Mouse (Mus musculus) mesoderm, embryonic 11.5 days (tissue): ENCODE data around the gene Hist1h2bf.
A peak's percentile ranks its signal among the peaks of the same experiment; 100 is the strongest.
"Not testable (repeated sequence)": the region's sequence is repeated elsewhere in the genome, so short reads cannot be mapped to it uniquely, and the experiment has no call there.

ENCODE experiments used
- DNase-seq: peaks from one replicate; pipeline ENCODE4 v3.0.0-alpha.2; 2012; ENCODE audit warnings: low read depth, low spot score

Gene Hist1h2bf

DNA sequence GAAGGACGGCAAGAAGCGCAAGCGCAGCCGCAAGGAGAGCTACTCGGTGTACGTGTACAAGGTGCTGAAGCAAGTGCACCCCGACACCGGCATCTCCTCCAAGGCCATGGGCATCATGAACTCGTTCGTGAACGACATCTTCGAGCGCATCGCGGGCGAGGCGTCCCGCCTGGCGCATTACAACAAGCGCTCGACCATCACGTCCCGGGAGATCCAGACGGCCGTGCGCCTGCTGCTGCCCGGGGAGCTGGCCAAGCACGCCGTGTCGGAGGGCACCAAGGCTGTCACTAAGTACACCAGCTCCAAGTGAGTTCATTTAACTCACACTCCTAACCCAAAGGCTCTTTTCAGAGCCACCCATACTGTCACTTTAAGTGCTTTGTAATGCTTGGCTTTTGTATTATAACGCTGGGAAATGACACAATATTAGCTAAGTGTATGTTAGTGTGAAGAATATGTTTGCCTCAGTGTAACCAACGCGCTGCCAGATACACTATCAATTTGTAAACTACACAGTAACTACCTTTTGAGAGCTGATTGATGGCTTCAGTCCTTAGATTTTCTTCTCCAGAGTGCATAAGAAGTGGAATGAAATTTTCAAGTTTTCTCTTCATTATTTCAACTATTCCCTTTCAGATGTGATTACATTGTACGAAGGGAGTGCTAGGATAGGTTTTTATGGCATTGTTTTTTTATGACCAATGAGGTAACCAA, 2.3 kb downstream of the Hist1h2bf start:
- not testable (repeated sequence) for DNase-seq

DNA sequence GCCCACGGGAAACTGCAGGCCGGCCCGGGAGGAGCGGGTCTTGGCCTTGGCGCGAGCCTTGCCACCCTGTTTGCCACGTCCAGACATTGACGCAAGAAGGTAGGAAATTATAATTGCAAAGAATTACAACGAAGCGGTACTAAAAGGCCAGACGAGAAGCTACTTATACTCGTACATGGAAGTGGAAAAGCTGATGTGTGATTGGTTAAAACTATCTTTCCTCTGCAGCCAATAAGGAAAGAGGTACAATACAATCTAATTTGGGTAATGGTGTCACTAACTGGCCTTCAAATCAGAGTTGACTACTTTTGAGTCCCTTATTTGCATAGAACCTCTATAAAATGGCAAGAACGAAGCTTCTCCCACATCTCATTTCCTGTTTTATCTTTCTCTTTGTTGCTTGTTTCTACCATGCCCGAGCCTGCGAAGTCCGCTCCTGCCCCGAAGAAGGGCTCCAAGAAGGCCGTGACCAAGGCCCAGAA, 2.9 kb downstream of the Hist1h2bf start, which contains the start of the genes Hist1h2ae and Hist1h2bg:
Gene Hist1h2ae (minus strand): TSS at position 199 of the 482 bp plus-strand sequence.
Gene Hist1h2bg (plus strand): TSS at position 375 of the 482 bp plus-strand sequence.
- DNase-seq, result peak; percentile 90

- not testable (repeated sequence) for DNase-seq
Measured at GRCm38 (mm10) chr13:23570261-23571021, 3.6 kb downstream of the Hist1h2bf start.

DNA sequence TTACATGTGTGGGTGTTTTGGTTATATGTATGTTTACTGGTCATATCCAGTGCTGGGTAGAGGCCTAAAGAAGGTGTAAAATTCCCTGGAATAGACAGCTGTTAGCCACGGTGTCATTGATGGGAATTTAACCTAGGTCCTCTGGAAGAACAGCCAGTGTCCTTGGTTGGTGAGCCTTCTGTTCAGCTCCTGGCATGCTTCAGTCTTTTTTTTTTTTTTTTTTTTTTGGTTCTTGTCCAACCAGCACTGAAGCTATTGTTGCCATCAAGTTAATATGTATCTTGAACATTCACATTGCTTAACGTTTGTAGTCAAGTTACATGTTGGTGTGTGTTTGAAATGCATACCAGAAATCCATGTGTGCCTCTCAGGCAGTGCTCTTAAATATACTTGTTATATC, 9.5 kb downstream of the Hist1h2bf start:
- no peak for DNase-seq

GRCm38 (mm10) chr13:23562699-23563462, 11.1 kb downstream of the Hist1h2bf start:
- peak; percentile 82 for DNase-seq

DNA sequence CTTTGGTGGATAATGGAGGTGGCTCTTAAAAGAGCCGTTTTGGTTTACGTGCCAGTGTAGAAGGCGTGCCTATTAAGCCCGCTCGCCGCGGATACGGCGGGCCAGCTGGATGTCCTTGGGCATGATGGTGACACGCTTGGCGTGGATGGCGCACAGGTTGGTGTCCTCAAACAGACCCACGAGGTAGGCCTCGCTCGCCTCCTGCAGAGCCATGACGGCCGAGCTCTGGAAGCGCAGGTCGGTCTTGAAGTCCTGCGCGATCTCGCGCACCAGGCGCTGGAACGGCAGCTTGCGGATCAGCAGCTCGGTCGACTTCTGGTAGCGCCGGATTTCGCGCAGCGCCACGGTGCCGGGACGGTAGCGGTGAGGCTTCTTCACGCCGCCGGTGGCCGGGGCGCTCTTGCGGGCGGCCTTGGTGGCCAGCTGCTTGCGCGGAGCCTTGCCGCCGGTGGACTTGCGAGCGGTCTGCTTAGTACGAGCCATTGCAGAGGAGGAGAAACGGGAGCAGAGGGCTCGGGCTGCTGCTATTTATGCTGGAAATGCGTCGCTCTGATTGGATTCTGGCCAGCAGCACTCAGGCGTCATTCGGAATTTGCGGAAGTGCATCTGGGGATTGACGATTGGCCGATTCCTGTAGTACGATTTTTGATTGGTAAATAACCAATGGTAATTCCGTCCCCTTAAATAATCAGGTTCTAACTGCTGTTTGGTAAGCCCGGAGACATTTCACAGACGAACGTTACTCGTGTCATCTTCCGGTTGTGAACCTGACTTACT, 11.9 kb downstream of the Hist1h2bf start, which contains the start of gene Hist1h3e:
Gene Hist1h3e (minus strand): TSS at position 487 of the 777 bp plus-strand sequence.
- peak; percentile 98 for DNase-seq

- not testable (repeated sequence) for DNase-seq
Measured at GRCm38 (mm10) chr13:23561531-23561882, 12.5 kb downstream of the Hist1h2bf start.

GRCm38 (mm10) chr13:23560699-23561098, 13.3 kb downstream of the Hist1h2bf start:
- not testable (repeated sequence) for DNase-seq

DNA sequence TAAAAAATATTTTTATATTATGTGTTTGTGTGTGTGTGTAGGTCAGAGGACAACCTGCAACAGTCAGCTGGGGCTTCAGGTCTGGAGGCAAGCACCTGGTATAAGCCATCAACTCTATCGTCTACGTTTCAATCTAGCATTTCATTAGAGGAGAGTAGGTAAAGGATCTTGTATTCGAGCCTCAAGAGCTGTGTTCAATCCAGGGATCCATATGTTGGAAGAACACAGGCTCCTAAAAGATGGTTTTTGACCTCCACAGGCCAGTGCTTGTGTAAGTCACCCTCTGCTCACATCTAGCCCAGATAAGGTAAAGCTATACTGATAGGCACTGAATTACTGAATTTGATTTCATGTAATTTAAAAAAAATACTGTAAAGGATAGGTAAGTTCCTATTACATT, 17.1 kb downstream of the Hist1h2bf start:
- DNase-seq, result no peak

GRCm38 (mm10) chr13:23555839-23556416, 18.1 kb downstream of the Hist1h2bf start:
- peak; percentile 92 for DNase-seq

DNA sequence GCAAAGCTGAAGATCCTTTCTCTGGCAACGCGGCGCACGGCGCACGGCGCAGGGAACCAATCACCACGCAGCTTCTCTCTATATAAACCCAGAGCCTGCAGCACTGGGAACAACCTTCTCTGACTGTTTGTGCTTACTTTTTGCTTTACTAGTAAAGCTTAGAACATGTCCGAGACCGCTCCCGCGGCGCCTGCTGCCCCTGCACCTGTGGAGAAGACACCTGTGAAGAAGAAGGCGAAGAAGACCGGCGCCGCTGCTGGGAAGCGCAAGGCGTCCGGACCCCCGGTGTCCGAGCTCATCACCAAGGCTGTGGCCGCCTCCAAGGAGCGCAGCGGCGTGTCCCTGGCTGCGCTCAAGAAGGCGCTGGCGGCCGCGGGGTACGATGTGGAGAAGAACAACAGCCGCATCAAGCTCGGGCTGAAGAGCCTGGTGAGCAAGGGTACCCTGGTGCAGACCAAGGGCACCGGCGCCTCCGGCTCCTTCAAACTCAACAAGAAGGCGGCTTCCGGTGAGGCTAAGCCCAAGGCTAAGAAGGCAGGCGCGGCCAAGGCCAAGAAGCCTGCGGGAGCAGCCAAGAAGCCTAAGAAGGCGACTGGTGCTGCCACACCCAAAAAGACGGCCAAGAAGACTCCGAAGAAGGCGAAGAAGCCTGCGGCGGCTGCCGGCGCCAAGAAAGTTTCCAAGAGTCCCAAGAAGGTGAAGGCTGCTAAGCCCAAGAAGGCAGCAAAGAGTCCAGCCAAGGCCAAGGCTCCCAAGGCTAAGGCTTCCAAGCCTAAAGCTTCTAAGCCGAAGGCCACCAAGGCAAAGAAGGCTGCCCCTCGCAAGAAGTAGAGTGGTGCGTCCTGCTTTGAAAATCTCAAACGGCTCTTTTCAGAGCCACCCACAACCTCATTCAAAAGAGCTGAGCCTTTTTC, 18.8 kb downstream of the Hist1h2bf start:
- DNase-seq, result peak; percentile 88

GRCm38 (mm10) chr13:23554393-23554792, 19.6 kb downstream of the Hist1h2bf start:
- DNase-seq, result no peak

DNA sequence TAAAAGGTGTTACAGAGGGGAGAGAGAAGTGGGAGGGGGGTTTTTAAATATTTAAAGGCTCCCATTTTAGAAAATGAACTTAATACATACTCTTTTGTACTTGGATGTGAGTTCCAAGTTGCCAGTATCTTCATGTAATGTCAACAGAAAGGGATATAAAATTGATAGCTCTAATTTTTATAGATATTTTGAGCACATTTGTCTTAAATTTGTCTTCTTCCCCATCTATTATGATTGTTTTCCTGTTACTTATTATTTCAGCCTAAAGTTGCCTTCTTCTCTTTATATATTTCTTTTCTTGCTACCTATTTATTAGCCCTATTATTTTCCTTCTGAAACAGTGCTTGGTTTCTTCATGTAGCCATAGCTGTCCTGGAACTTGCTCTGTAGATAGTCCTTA, 21.0 kb downstream of the Hist1h2bf start, which contains the start of gene Hist1h1d:
Gene Hist1h1d (plus strand): TSS at position 301 of the 400 bp plus-strand sequence.
- no peak for DNase-seq

- no peak for DNase-seq
Measured at GRCm38 (mm10) chr13:23551931-23552914, 21.8 kb downstream of the Hist1h2bf start.

- peak; percentile 95 for DNase-seq
Measured at GRCm38 (mm10) chr13:23551146-23551834, 22.7 kb downstream of the Hist1h2bf start, which contains the start of gene Hist1h4f. Gene Hist1h4f, minus strand, starts transcription at chr13:23551648.

DNA sequence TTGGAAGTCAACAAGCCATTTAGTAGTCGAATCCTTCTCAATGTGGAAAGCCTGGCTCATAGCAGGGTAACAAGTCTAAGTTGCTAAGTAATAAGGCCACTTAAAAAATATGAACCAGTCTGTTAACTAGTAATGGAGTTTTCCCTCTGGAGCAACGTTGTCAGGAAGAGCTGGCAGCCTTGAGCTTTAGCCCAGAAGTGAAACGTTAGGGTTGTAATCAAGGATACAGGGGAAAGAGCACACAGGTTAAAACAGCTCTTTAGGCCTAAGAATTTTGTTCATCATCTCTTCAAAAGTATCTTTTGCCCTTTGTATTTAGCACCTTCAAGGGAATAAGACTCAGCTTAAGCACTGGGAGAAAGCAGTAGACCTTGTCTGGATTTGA, 23.2 kb downstream of the Hist1h2bf start:
- no peak for DNase-seq

- DNase-seq, result no peak
Measured at GRCm38 (mm10) chr13:23546694-23547093, 27.3 kb downstream of the Hist1h2bf start.

- not testable (repeated sequence) for DNase-seq
Measured at GRCm38 (mm10) chr13:23544787-23545120, 29.2 kb downstream of the Hist1h2bf start.
